Mouse (Mus musculus): ENCODE results near the gene Mthfd1.

- no peak for TF ChIP-seq POLR2A (IDR thresholded peaks at IDR 0.05; ENCODE audit: control insufficient read depth, low read depth, low read length)
- TF ChIP-seq CTCF (IDR thresholded peaks at IDR 0.05; ENCODE audit: control insufficient read depth, insufficient read depth, insufficient replicate concordance, low read depth, low read length): no peak
Observed at GRCm38 (mm10) chr12:76318282-76319212, 63.4 kb downstream of the Mthfd1 start.

All from testis, adult 2 months (tissue).